Mouse (Mus musculus): ENCODE results near the gene Ccdc50.

- no peak for TF ChIP-seq POLR2A (IDR thresholded peaks at IDR 0.05; ENCODE audit: low read depth, low read length)
- TF ChIP-seq CTCF (IDR thresholded peaks at IDR 0.05; ENCODE audit: borderline replicate concordance, insufficient read depth, low read length), result no peak
These were observed 95.2 kb downstream of the Ccdc50 start for GRCm38 (mm10) chr16:27483834-27484233.
